Mouse (Mus musculus): ENCODE results near the gene Gimap8. TPM values are rescaled to one million over a fixed set of nuclear protein-coding genes. Genes with fewer than 3 reads are reported as not detected.

Gimap8 gene
- polyA plus RNA-seq, 1 experiment from 2014 or later = 1.1 TPM

DNA sequence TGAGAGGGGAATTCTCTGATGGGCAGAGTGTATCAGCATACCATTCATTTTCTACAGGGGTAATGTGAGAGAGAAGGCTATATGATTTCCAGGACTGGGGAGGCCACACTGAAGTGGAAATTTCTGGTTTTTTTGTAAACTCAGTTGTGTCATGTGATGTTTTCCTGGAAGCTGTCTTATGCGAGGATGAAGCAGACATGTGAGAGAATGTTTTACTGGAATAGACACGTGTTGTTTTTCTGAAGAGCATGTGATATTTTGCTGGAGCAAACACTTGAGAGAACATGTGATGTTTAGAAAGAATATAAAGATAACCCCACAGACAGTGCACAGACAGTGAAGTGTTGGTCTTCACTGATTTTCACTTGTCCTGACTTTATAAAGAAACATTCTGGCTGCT, 8.5 kb upstream of the Gimap8 start:
- no peaks in the 10 kb centered on the region for H3K36me3 ChIP-seq
- no peaks in the 10 kb centered on the region for H3K9me3 ChIP-seq
- H3K4me3 ChIP-seq = no peak overlapping the region
- H3K9ac ChIP-seq = no peak overlapping the region
- H3K4me1 ChIP-seq = peaks cover 18% of the 10 kb centered on the region
- 57% methylated on average over 2 of the region's 2 CpGs for WGBS
- no peak overlapping the region for H3K4me2 ChIP-seq
- no peak for ATAC-seq (ENCODE audit: extremely low read depth, insufficient number of reproducible peaks, low FRiP score, low TSS enrichment)
- H3K27me3 ChIP-seq (replicated peaks) = no peaks in the 10 kb centered on the region
- no peak overlapping the region for H3K27ac ChIP-seq (replicated peaks)

DNA sequence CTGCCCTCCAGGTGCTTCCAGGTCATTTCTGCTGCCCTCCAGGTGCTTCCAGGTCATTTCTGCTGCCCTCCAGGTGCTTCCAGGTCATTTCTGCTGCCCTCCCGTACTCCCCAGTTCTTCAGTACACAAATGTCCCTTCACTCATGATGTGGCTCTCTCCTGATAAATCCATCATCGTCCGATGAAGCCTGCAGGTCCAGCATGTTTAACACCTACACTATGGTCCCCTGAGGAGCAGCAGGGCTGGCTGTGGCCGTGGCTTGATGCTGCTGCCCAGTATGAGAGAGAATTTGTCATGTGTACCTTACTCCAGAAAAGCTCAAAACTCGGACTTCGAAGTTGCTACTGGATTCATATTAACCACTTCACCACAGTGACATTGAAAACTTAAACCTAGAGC, 5.6 kb upstream of the Gimap8 start:
- Histone ChIP-seq H3K4me1 (peaks cover 17% of the 10 kb centered on the region), H3K36me3 (no peaks in the 10 kb centered on the region), H3K4me3 (no peak overlapping the region), H3K27me3 (replicated peaks) (peaks cover 3% of the 10 kb centered on the region; the same call in 1 of the 2 replicates), H3K27ac (replicated peaks) (no peak overlapping the region), H3K9me3 (no peaks in the 10 kb centered on the region), H3K9ac (no peak overlapping the region), H3K4me2 (no peak overlapping the region)
- ATAC-seq (ENCODE audit: extremely low read depth, insufficient number of reproducible peaks, low FRiP score, low TSS enrichment) = no peak
- 63% methylated on average over 6 of the region's 6 CpGs for WGBS

DNA sequence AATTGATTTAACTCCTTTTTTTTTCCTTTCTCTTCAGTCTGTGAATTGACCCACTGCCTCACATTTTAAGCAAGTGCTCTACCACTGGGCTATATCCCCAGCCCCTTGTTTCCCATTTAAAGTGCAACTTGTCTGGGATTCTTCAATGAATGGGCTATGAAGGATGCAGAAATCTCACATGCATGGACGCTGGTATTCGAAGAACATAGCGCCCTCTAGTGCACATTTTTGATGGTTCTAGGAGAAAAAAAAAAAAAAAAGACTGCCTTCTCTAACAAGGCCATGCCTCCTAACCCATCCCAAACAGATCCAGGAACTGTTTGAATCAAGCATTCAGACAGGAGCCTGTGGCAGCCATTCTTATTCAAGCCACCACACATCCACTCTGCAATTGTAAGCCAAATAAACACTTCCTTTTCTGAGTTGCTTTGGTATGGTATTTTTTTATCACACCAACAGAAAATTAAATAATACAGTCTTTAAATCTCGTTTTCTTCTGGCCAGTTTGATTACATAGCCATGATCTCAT, 4.2 kb upstream of the Gimap8 start:
- ATAC-seq (ENCODE audit: extremely low read depth, insufficient number of reproducible peaks, low FRiP score, low TSS enrichment) = no peak
- Histone ChIP-seq H3K4me2 (no peak overlapping the region), H3K27me3 (replicated peaks) (peaks cover 3% of the 10 kb centered on the region; the same call in 1 of the 2 replicates), H3K9ac (no peak overlapping the region), H3K4me3 (no peak overlapping the region), H3K9me3 (no peaks in the 10 kb centered on the region), H3K36me3 (no peaks in the 10 kb centered on the region), H3K4me1 (peaks cover 3% of the 10 kb centered on the region; the same call in 1 of the 2 replicates), H3K27ac (replicated peaks) (no peak overlapping the region)
- WGBS = 17% methylated on average over 4 of the region's 4 CpGs

DNA sequence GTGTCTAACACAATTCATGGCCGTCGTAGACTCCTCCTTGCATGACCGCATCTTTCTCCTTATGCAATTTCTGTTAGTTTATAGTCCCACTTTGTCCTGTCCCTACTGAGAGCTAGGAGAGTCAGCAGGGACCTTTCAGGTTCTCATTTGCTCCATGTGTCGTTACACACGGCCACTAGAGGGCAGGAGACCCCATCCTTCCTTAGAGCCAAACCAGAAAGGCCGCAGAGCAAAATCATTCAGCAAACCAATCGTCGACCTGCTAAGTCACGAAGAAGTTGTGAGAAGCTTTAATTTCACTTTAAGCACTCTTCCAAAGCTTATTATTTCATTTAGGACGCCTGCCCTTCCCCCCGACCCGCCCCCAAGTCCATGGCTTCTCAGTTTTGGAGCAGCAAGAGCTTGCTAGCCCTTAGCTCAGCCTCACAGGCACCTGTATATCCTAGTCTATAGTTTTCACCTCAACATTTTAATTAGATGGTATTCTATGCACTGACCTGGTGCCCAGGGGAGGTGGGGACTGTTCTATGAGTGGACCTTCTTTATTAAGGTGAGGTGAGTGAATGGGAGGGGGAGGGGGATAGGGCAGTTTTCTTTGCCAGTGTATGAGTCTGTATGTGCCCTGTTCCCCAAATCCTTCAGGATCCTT, 1.2 kb upstream of the Gimap8 start:
- WGBS = 12% methylated on average over 12 of the region's 12 CpGs
- H3K4me1 ChIP-seq = no peaks in the 10 kb centered on the region
- no peaks in the 10 kb centered on the region for H3K9me3 ChIP-seq
- no peak for ATAC-seq (ENCODE audit: extremely low read depth, insufficient number of reproducible peaks, low FRiP score, low TSS enrichment)
- peaks cover 3% of the 10 kb centered on the region; the same call in 1 of the 2 replicates for H3K27me3 ChIP-seq (replicated peaks)
- H3K4me3 ChIP-seq = no peak overlapping the region
- H3K4me2 ChIP-seq = 0 out of 2 replicates have a peak overlapping the region, but pooled peaks have one; percentile 22
- H3K9ac ChIP-seq = peak overlapping the region; percentile 63; the same call in 1 of the 2 replicates
- 0 out of 2 replicates have a peak overlapping the region, but pooled peaks have one; percentile 24 for H3K27ac ChIP-seq (replicated peaks)
- H3K36me3 ChIP-seq = no peaks in the 10 kb centered on the region

DNA sequence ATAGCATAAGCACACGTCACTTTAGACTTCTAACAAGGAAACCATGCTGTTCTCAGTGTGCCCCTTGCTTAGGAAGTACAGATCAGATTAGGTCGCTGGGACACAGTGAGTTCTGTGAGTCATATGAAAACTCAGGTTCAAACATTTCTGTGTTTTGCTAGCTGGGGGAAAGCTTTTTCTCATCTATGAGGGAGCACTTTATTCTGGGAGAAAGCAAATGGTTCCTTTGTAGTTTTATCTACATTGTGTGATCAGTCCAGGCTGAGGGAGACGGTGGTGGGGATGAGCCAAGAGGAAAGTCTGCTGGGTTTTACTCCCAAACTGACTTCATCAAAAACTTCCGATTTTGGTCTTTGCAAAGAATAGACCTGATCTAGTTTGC, 734 bp upstream of the Gimap8 start:
- H3K36me3 ChIP-seq = no peaks in the 10 kb centered on the region
- 59% methylated on average over 4 of the region's 4 CpGs for WGBS
- no peak overlapping the region; the same call in 1 of the 2 replicates for H3K9ac ChIP-seq
- ATAC-seq (ENCODE audit: extremely low read depth, insufficient number of reproducible peaks, low FRiP score, low TSS enrichment) = no peak
- H3K9me3 ChIP-seq = no peaks in the 10 kb centered on the region
- no peak overlapping the region for H3K4me2 ChIP-seq
- no peaks in the 10 kb centered on the region for H3K4me1 ChIP-seq
- H3K4me3 ChIP-seq = no peak overlapping the region
- H3K27me3 ChIP-seq (replicated peaks) = peaks cover 3% of the 10 kb centered on the region; the same call in 1 of the 2 replicates
- no peak overlapping the region for H3K27ac ChIP-seq (replicated peaks)

DNA sequence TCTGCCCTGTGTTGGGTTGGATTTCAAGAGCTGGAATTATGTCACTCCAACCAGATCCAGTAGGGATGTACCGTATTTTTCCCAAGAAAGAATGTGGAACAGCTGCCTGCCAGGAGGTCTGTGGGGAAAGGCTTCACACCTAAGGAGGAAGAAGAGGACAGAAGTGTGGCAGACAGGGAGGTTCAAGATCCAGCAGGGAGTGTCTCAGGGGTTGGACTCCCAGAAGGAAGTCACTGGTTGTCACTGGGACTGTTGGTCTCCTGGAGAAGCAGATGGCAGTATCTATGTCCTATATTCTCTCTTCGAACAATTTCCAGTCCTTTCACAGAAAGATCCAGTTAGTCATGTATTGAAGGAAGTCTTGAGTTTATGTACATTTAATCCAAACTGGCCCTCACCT, 577 bp downstream of the Gimap8 start:
- no peak overlapping the region; the same call in 1 of the 2 replicates for H3K4me2 ChIP-seq
- ATAC-seq (ENCODE audit: extremely low read depth, insufficient number of reproducible peaks, low FRiP score, low TSS enrichment) = no peak
- no peaks in the 10 kb centered on the region for H3K4me1 ChIP-seq
- H3K9ac ChIP-seq = no peak overlapping the region
- H3K27me3 ChIP-seq (replicated peaks) = peaks cover 3% of the 10 kb centered on the region; the same call in 1 of the 2 replicates
- WGBS = 77% methylated on average over 2 of the region's 2 CpGs
- no peaks in the 10 kb centered on the region for H3K36me3 ChIP-seq
- H3K27ac ChIP-seq (replicated peaks) = no peak overlapping the region
- H3K4me3 ChIP-seq = no peak overlapping the region
- H3K9me3 ChIP-seq = no peaks in the 10 kb centered on the region

DNA sequence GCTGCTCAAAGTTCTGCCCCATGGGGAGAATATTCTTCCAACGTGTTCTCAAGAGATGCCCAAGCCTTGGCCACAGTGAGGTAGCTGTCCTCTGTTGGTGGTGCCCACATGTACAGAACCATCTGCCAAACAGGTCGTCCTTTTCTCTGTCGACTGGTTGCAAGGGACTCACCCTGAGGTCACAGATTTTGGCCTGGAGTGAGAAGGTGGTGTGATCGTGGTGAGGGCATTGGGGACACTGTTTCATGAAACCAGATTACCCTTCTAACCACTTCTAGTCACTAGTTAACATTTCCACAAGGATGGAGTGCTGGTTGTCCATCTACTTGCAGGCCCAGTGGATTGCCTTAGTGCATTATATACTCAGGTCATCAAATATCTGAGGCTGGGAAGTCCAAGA, 1.7 kb downstream of the Gimap8 start:
- H3K9me3 ChIP-seq = no peaks in the 10 kb centered on the region
- no peak overlapping the region for H3K4me2 ChIP-seq
- WGBS = 76% methylated on average over 4 of the region's 4 CpGs
- peaks cover 3% of the 10 kb centered on the region; the same call in 1 of the 2 replicates for H3K27me3 ChIP-seq (replicated peaks)
- H3K36me3 ChIP-seq = no peaks in the 10 kb centered on the region
- no peak overlapping the region for H3K27ac ChIP-seq (replicated peaks)
- no peak for ATAC-seq (ENCODE audit: extremely low read depth, insufficient number of reproducible peaks, low FRiP score, low TSS enrichment)
- H3K4me3 ChIP-seq = no peak overlapping the region
- H3K9ac ChIP-seq = no peak overlapping the region
- no peaks in the 10 kb centered on the region for H3K4me1 ChIP-seq

DNA sequence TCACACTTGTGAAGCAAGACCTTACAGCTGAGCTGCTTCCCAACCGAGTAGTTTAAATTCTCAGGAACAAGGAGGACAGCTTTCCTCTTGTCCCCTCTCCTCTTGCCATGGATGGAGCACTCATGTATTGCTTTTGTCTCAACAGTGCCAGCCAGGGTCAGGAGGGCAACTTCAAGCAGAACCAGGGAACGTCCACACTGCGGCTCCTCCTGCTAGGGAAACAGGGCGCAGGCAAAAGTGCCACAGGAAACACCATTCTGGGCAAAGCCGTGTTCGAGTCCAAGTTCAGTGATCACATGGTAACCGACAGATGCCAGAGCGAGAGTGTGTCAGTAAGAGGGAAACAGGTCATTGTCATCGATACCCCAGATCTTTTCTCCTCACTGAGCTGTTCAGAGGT, 3.0 kb downstream of the Gimap8 start:
- Histone ChIP-seq H3K9me3 (no peaks in the 10 kb centered on the region), H3K4me1 (no peaks in the 10 kb centered on the region), H3K4me3 (no peak overlapping the region), H3K9ac (no peak overlapping the region), H3K4me2 (no peak overlapping the region), H3K27ac (replicated peaks) (no peak overlapping the region), H3K36me3 (no peaks in the 10 kb centered on the region), H3K27me3 (replicated peaks) (peaks cover 2% of the 10 kb centered on the region; the same call in 1 of the 2 replicates)
- WGBS = 83% methylated on average over 9 of the region's 9 CpGs
- ATAC-seq (ENCODE audit: extremely low read depth, insufficient number of reproducible peaks, low FRiP score, low TSS enrichment) = no peak

DNA sequence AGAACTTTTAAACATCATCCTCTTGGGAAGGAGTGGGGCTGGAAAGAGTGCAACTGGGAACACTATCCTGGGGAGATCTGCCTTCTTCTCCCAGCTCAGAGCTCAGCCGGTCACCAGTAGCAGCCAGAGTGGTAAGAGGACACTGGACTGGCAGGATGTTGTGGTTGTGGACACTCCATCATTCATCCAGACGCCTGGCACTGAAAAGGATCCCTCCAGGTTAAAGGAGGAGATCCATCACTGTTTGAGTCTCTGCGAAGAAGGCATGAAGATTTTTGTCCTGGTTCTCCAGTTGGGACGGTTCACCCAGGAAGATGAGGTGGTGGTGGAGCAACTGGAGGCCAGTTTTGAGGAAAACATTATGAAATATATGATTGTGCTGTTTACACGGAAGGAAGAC, 11.7 kb downstream of the Gimap8 start:
- ATAC-seq (ENCODE audit: extremely low read depth, insufficient number of reproducible peaks, low FRiP score, low TSS enrichment) = no peak
- Histone ChIP-seq H3K27ac (replicated peaks) (no peak overlapping the region), H3K9me3 (no peaks in the 10 kb centered on the region), H3K4me2 (no peak overlapping the region), H3K4me1 (no peaks in the 10 kb centered on the region), H3K36me3 (no peaks in the 10 kb centered on the region), H3K4me3 (no peak overlapping the region), H3K27me3 (replicated peaks) (no peaks in the 10 kb centered on the region), H3K9ac (no peak overlapping the region)
- WGBS = 69% methylated on average over 5 of the region's 5 CpGs

DNA sequence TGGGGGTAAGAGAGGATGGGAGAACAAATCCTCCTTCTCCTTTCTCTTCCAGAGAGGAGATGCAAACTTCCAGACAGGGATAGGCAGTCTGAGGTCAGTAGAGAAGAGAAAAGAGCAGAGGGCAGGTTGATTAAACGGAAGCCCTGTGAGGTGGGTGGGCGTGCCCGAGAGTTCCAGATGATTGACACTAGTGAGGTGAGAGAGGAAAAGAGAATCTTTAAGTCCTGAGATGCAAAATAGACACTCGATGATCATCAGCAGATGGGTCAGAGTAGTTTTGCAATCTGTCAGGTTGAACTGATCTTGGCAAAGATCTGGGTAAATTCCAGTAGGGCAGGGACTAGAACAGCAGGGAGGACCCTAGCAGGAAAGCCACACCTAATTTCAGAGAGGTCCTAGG, 17.7 kb downstream of the Gimap8 start:
- no peaks in the 10 kb centered on the region for H3K9me3 ChIP-seq
- no peak overlapping the region for H3K4me2 ChIP-seq
- 74% methylated on average over 4 of the region's 4 CpGs for WGBS
- no peak overlapping the region for H3K27ac ChIP-seq (replicated peaks)
- no peaks in the 10 kb centered on the region for H3K36me3 ChIP-seq
- no peak overlapping the region for H3K9ac ChIP-seq
- no peak for ATAC-seq (ENCODE audit: extremely low read depth, insufficient number of reproducible peaks, low FRiP score, low TSS enrichment)
- H3K27me3 ChIP-seq (replicated peaks) = no peaks in the 10 kb centered on the region
- no peaks in the 10 kb centered on the region for H3K4me1 ChIP-seq
- no peak overlapping the region for H3K4me3 ChIP-seq

DNA sequence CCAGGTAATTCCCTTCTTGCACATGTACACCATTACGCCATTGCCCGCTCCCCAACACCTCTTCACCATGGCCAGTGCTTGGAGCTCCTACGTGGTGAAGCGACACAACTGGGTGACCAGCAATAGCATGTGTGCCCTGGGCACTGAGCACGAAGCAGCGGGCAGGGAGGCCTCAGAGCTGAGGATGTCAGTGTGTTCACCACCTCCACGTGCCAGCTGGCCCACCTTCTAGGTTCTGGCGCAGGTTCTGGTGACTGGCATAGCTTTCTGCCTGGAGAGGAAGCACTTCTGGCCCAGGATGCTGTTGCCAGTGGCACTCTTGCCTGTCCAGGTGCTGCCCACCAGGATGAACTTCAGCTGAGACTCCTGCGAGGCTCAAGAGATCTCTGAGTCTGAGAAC, 18.4 kb downstream of the Gimap8 start:
- no peaks in the 10 kb centered on the region for H3K27me3 ChIP-seq (replicated peaks)
- H3K36me3 ChIP-seq = no peaks in the 10 kb centered on the region
- WGBS = 80% methylated on average over 9 of the region's 9 CpGs
- H3K9ac ChIP-seq = no peak overlapping the region
- no peaks in the 10 kb centered on the region for H3K9me3 ChIP-seq
- no peaks in the 10 kb centered on the region for H3K4me1 ChIP-seq
- no peak for ATAC-seq (ENCODE audit: extremely low read depth, insufficient number of reproducible peaks, low FRiP score, low TSS enrichment)
- no peak overlapping the region for H3K4me3 ChIP-seq
- H3K4me2 ChIP-seq = no peak overlapping the region
- H3K27ac ChIP-seq (replicated peaks) = no peak overlapping the region

DNA sequence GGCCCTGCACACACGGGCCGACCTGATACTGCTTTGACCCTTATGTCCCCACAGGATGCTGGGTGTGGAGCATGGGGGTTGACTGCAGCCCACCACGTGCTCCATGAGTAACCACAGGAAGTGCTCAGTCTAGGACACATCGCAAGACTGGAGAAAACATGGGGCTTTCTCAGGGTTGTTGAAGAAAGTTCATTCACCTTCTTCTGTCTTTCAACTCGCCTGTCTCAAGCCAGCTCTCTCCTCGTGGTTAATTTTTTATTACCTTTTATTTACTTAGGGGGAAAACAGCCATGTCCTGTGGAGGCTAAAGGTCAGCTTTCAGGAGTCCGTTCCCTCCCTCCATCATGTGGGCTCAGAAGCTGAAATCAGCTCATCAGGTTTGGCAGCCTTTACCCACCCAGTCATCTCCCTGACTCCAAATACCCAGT, 19.1 kb downstream of the Gimap8 start:
- ATAC-seq (ENCODE audit: extremely low read depth, insufficient number of reproducible peaks, low FRiP score, low TSS enrichment) = no peak

More for the DNA sequence above, 19.1 kb downstream of the Gimap8 start:
- Histone ChIP-seq H3K27ac (replicated peaks) (no peak overlapping the region), H3K9ac (no peak overlapping the region), H3K4me3 (no peak overlapping the region), H3K9me3 (no peaks in the 10 kb centered on the region), H3K27me3 (replicated peaks) (no peaks in the 10 kb centered on the region), H3K36me3 (no peaks in the 10 kb centered on the region), H3K4me1 (no peaks in the 10 kb centered on the region), H3K4me2 (no peak overlapping the region)
- 54% methylated on average over 7 of the region's 7 CpGs for WGBS
